Mouse (Mus musculus) kidney, embryonic 15.5 days (tissue): Measurements from ENCODE around the gene Bcl2l13. TPM values are rescaled to one million over a fixed set of nuclear protein-coding genes. Genes with fewer than 3 reads are reported as not detected.
"Not testable (repeated sequence)": the region's sequence is repeated elsewhere in the genome, so short reads cannot be mapped to it uniquely, and the experiment has no call there.

Experiments
- ATAC-seq: fragments of 200-750 bp; cut with Nextera tagmentation; replicated peaks from 2 replicates; pipeline ENCODE4 v1.8.0; 2017; ENCODE audit warnings: moderate TSS enrichment; ENCODE audit not compliant: low FRiP score
- H3K27ac ChIP-seq: fragments of 300-500 bp; sonication (generic); 2 replicates; pipeline ENCODE4 v1.5.1; 2015; ENCODE audit warnings: mild to moderate bottlenecking, inconsistent platforms
- H3K27me3 ChIP-seq: fragments of 300-500 bp; sonication (generic); 2 replicates; pipeline ENCODE4 v1.6.1; 2015; ENCODE audit warnings: inconsistent platforms
- H3K36me3 ChIP-seq: fragments of 300-500 bp; sonication (generic); 2 replicates; pipeline ENCODE4 v1.6.1; 2015; ENCODE audit warnings: inconsistent platforms
- H3K4me1 ChIP-seq: fragments of 300-500 bp; sonication (generic); 2 replicates; pipeline ENCODE4 v1.6.1; 2015; ENCODE audit warnings: inconsistent platforms
- H3K4me2 ChIP-seq: fragments of 300-500 bp; sonication (generic); 2 replicates; pipeline ENCODE4 v1.6.1; 2015; ENCODE audit warnings: moderate library complexity, mild to moderate bottlenecking, inconsistent platforms
- H3K4me3 ChIP-seq: fragments of 300-500 bp; sonication (generic); replicated peaks from 2 replicates; pipeline ENCODE4 v1.5.1; 2015; ENCODE audit warnings: mild to moderate bottlenecking, inconsistent platforms
- H3K9ac ChIP-seq: fragments of 300-500 bp; sonication (generic); 2 replicates; pipeline ENCODE4 v1.6.1; 2015; ENCODE audit warnings: mild to moderate bottlenecking, inconsistent platforms
- H3K9me3 ChIP-seq: fragments of 300-500 bp; sonication (generic); replicated peaks from 2 replicates; pipeline ENCODE4 v1.6.1; 2016; ENCODE audit warnings: inconsistent platforms
- WGBS: fragments of 180-500 bp; shearing (Covaris S2); methylation state at CpG from one replicate; pipeline ENCODE4 v1.1.7; 2015; ENCODE audit warnings: mixed read lengths; 5-methylcytosine and 5-hydroxymethylcytosine counted together
- polyA plus RNA-seq: library from polyadenylated mRNA; unstranded; fragments of >200 nt; fragmentation: Nextera tagmentation; extraction: Ambion mirVana; gene quantifications from 2 replicates; pipeline ENCODE4 v1.2.1, GENCODE M21; 2015

The Bcl2l13 gene
- polyA plus RNA-seq, 1 experiment from 2014 or later: 33.6 TPM

DNA sequence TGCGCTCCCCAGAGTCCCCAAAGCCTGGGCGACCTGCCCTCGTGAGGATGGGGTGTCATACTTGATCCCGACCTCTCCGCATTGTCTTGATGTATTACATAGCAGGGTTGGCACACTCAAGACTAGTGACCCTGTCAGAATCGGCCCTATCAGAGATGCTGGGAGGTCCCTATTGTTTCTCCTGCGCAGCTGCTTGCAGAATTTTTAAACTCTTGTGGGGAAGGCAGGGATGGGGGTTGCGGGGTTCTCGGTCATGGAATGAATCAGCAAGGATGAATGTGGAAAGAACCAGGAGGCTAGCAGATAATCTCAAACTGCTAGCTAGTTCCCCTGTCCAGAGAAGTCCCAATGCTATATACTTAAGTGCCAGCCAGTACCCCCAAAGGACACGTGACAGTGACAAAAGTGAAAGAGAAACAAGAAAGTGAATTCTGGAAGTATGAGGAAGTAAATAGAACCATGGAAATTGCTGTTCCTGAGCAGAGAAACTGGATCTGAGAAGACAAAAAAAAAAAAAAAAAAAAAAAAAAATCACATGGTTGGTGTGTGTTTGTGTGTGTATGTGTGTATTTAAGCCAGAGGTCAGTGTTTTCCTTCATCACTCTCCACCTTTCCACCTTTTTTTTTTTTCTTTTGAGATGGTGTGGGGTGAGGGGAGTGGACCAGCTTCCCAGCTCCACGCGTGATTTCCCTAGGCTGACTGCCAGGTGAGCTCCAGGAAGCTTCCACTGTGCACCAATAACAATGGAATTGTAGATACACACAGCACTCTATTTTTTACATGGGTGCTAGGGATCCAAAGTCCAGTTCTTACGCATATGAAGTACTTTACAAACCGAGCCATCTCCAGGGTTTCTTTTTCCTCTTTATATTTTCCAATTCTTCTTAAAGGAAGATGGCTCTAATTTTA is 81.2 kb downstream of the Bcl2l13 start:
- WGBS: 23% methylated on average over 11 of the region's 14 CpGs
- not testable (repeated sequence) for ATAC-seq, H3K9ac ChIP-seq, H3K9me3 ChIP-seq, H3K27ac ChIP-seq, H3K27me3 ChIP-seq, H3K36me3 ChIP-seq
- Histone ChIP-seq H3K4me1 (peaks cover 26% of the 10 kb centered on the region), H3K4me3 (peak overlapping the region; percentile 64), H3K4me2 (peak overlapping the region; percentile 98)

DNA sequence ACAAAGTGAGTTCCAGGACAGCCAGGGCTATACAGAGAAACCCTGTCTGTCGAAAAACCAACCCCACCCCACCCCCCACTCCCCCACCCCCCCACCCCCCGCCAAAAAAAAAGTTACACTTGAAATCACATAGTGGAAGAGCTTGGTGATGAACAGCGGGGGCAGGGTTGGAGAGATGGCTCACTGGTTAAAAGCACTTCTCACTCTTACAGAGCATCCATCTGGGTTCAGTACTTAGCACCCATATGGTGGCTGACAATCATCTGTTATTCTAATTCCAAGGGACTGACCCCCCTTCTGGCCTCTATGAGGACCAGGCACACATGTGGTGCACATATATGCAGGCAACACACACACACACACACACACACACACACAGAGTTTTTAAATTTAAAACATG is 82.0 kb downstream of the Bcl2l13 start:
- no peak overlapping the region for H3K4me3 ChIP-seq
- ATAC-seq: no peak
- no peak overlapping the region for H3K4me2 ChIP-seq
- H3K36me3 ChIP-seq: no peaks in the 10 kb centered on the region
- no peak overlapping the region for H3K27ac ChIP-seq
- H3K27me3 ChIP-seq: 0 out of 2 replicates have a peak, but pooled peaks cover 6% of the 10 kb centered on the region
- H3K9ac ChIP-seq: no peak overlapping the region
- peaks cover 24% of the 10 kb centered on the region for H3K4me1 ChIP-seq
- 43% methylated on average over 3 of the region's 3 CpGs for whole genome bisulfite sequencing
- H3K9me3 ChIP-seq: no peaks in the 10 kb centered on the region

DNA sequence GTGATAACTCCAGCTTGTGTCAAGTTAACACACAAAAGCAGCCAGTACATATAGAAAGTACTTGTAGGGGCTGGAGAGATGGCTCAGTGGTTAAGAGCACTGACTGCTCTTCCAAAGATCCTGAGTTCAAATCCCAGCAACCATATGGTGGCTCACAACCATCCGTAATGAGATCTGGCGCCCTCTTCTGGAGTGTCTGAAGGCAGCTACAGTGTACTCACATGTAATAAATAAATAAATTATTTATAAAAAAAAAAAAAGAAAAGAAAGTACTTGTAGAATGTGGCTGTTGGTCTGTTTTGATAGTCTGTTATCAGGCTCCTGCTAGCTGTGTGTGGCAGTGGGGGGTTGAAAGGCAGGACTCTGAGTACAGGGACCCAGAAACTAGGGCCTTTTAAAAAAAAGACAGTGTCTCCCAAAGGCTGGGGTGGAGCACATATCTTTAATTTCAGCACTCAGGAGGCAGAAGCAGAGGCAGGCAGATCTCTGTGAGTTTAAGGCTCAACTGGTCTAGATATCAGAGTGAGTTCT is 88.8 kb downstream of the Bcl2l13 start:
- not testable (repeated sequence) for H3K27me3 ChIP-seq, H3K4me3 ChIP-seq, H3K27ac ChIP-seq, H3K4me1 ChIP-seq, H3K9ac ChIP-seq, ATAC-seq, H3K9me3 ChIP-seq, H3K4me2 ChIP-seq, H3K36me3 ChIP-seq
- 79% methylated on average over 2 of the region's 2 CpGs for WGBS

DNA sequence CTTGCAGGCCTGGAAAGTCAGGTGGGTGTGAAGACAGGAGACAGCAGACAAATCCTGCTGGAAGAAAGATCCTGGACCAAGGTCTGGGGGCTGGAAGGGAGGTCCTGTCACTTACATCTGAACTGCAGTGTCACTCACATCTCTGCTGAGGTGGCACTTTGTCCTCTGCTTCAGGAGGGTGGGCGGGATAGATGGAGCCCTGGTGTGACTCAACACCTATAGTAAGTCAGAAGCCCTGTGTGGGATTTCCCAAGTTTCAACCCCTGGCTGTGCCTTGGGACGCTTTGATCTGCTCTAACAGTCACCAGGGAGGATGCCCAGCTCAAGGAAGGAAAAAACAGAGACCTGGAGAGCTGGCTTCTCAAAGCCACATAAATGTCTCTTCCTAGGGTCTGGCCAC is 90.9 kb downstream of the Bcl2l13 start:
- no peak for ATAC-seq
- Histone ChIP-seq H3K27ac (no peak overlapping the region), H3K9ac (no peak overlapping the region), H3K9me3 (no peaks in the 10 kb centered on the region), H3K4me2 (no peak overlapping the region), H3K4me1 (peaks cover 4% of the 10 kb centered on the region; the same call in 1 of the 2 replicates), H3K27me3 (no peaks in the 10 kb centered on the region), H3K36me3 (peaks cover 6% of the 10 kb centered on the region; the same call in 1 of the 2 replicates), H3K4me3 (no peak overlapping the region)
- WGBS: 40% methylated on average over 2 of the region's 2 CpGs

DNA sequence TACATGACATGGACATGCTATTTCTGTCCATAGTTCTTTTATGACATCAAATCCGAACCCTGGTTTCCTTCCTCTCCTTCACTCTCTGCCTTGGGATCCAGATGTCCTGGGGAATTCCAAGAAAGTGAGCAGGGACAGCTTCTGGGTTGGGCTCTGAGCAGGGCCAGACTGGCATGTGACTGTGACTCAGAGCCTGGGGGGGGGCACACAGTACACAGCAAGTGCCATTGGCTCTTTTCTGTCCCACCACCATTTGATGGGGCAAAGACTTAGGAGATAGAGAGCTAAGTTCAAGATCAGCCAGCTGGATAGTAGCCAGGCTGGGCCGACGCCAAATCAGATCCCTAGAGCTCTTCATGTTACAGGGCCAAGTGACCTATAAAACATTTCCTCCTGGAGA is 91.8 kb downstream of the Bcl2l13 start:
- no peak for ATAC-seq
- Histone ChIP-seq H3K36me3 (peaks cover 15% of the 10 kb centered on the region), H3K27ac (no peak overlapping the region), H3K27me3 (no peaks in the 10 kb centered on the region), H3K4me3 (no peak overlapping the region), H3K9me3 (no peaks in the 10 kb centered on the region), H3K4me2 (no peak overlapping the region), H3K4me1 (peaks cover 4% of the 10 kb centered on the region; the same call in 1 of the 2 replicates), H3K9ac (no peak overlapping the region)
- 56% methylated on average over 3 of the region's 3 CpGs for WGBS

DNA sequence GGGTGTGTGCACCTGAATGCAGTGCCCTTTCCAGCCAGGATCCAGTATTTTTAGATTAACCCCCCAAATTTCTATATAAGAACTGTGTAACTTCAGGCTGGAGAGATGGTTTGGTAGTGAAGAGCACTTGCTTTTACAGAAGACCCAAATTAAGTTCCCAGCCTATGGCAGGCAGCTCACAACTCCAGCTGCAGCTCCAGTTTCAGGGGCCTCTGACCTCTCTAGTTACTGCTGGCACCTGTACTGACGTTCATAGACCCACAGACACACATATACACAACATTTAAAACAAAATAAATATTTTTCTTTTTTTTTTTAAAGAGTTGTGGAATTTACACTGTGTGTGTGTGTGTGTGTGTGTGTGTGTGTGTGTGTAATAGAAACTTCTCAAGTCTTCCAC is 93.4 kb downstream of the Bcl2l13 start:
- Histone ChIP-seq H3K27ac (no peak overlapping the region), H3K36me3 (peaks cover 25% of the 10 kb centered on the region), H3K4me2 (no peak overlapping the region), H3K4me3 (no peak overlapping the region), H3K9ac (no peak overlapping the region), H3K4me1 (peaks cover 4% of the 10 kb centered on the region; the same call in 1 of the 2 replicates), H3K9me3 (no peaks in the 10 kb centered on the region), H3K27me3 (no peaks in the 10 kb centered on the region)
- 24% methylated on average over 1 of the region's 1 CpGs for WGBS
- ATAC-seq: no peak

DNA sequence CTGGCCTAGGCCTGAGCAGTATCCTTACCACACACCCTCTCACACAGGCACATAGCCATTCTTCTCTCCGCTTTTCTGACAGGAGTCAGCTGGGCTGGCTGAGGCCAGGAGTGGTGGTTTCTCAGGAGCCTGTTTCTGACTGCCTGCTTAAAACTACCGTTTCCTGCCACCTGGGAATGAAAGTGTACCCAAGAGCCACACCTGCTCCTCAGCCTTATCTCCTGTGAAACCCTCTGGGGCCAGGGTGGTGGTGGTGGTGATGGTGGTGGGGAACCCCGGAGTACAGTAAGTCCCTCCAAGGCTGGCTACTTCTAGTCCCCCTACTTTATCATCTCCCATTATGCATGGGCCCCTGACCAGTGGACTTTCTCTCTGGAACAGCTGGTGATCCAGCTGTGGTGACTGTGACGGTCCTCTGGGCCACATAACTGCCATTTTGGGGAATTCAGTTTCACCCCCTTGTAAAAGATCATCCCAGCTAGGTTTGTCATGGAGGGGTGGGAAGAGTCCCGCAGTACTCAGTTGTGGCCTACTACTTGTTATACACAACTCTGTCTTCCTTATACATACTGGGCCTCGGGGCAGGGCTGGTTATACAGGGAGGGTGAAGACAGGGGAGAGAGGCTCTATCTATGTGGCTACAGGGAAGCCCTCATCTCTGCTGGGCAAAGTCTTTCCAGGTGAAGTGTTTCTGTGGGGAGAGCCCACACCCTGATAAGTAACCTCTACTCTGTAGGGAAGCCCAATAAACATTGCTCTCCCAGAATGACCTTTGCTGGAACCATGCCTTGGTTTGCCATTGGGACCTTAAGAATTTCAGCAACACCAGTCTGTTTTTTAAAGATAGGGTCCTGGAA is 94.7 kb downstream of the Bcl2l13 start:
- Histone ChIP-seq H3K9me3 (no peaks in the 10 kb centered on the region), H3K4me2 (no peak overlapping the region), H3K4me3 (no peak overlapping the region), H3K4me1 (peaks cover 4% of the 10 kb centered on the region; the same call in 1 of the 2 replicates), H3K27me3 (no peaks in the 10 kb centered on the region), H3K9ac (no peak overlapping the region), H3K36me3 (peaks cover 31% of the 10 kb centered on the region), H3K27ac (no peak overlapping the region)
- WGBS: 82% methylated on average over 6 of the region's 6 CpGs
- no peak for ATAC-seq

DNA sequence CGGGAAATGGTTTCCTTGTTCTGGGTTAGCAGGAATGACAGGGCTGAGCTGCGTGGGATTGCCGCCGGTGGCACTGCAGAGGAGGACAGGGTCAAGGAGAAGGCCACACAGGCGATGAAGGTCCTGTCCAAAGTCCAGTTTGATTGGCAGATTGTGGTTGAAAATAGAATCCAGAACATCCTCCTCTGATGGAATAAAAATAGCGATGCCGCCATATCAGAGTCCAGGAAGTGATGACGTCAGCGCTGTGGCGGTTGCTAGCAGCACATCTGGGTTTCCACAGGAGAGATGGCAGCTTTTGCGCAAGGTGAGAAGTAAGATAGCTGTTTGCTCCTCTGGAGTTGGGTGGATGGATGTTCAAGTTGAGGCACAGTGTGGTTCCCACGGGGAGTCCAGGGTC is 96.6 kb downstream of the Bcl2l13 start:
- Histone ChIP-seq H3K27me3 (no peaks in the 10 kb centered on the region), H3K4me1 (peaks cover 4% of the 10 kb centered on the region; the same call in 1 of the 2 replicates), H3K9me3 (no peaks in the 10 kb centered on the region), H3K36me3 (peaks cover 31% of the 10 kb centered on the region), H3K9ac (no peak overlapping the region), H3K4me3 (no peak overlapping the region), H3K27ac (no peak overlapping the region), H3K4me2 (no peak overlapping the region)
- WGBS: 82% methylated on average over 12 of the region's 12 CpGs
- ATAC-seq: no peak

DNA sequence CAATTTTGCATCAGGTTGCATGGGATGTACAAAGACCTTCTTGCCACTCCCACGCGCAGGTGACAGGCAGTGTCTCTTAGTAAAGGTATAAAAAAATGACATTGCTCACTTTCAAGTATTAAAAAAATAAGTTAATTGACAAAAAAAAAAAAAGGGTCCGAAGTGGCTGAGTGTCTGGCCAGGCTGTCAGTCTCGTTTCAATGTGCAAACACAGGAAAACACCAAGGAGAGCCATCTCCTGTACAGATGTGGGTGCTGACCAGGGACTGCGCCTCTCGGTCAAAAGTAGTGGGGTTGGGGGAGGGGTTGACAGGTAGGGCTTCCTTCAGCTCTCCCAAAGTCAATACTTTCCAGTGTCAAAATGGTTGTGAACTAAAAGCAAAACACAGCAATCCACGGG is 97.7 kb downstream of the Bcl2l13 start:
- no peaks in the 10 kb centered on the region for H3K9me3 ChIP-seq
- H3K4me3 ChIP-seq: no peak overlapping the region
- no peak overlapping the region for H3K4me2 ChIP-seq
- ATAC-seq: no peak
- 0 out of 2 replicates have a peak, but pooled peaks cover 2% of the 10 kb centered on the region for H3K4me1 ChIP-seq
- H3K36me3 ChIP-seq: peaks cover 31% of the 10 kb centered on the region
- H3K9ac ChIP-seq: no peak overlapping the region
- no peak overlapping the region for H3K27ac ChIP-seq
- no peaks in the 10 kb centered on the region for H3K27me3 ChIP-seq
- whole genome bisulfite sequencing: 89% methylated on average over 7 of the region's 7 CpGs

DNA sequence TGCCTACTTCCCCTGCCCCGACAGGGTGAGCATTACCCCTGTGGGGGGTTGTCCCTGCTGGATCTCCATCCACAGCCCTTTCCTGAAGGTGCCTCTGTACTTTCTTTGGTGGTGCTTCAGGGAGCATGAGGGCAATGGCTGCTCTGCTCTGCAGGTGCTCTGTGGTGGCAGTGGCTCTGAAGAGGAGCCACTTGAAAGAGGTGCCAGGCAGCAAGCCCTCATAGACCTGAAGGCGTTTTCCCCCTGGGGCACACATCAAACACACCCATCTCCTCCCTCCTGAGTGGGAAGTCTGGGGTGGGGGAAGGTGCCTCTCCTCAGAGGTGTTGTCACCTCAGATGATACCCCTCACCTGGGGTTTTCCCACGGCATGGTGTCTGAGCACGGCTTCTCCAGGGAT is 98.2 kb downstream of the Bcl2l13 start:
- Histone ChIP-seq H3K4me3 (no peak overlapping the region), H3K9ac (no peak overlapping the region), H3K27ac (no peak overlapping the region), H3K4me2 (no peak overlapping the region), H3K27me3 (no peaks in the 10 kb centered on the region), H3K36me3 (peaks cover 31% of the 10 kb centered on the region), H3K9me3 (no peaks in the 10 kb centered on the region), H3K4me1 (0 out of 2 replicates have a peak, but pooled peaks cover 2% of the 10 kb centered on the region)
- no peak for ATAC-seq
- WGBS: 68% methylated on average over 4 of the region's 4 CpGs

DNA sequence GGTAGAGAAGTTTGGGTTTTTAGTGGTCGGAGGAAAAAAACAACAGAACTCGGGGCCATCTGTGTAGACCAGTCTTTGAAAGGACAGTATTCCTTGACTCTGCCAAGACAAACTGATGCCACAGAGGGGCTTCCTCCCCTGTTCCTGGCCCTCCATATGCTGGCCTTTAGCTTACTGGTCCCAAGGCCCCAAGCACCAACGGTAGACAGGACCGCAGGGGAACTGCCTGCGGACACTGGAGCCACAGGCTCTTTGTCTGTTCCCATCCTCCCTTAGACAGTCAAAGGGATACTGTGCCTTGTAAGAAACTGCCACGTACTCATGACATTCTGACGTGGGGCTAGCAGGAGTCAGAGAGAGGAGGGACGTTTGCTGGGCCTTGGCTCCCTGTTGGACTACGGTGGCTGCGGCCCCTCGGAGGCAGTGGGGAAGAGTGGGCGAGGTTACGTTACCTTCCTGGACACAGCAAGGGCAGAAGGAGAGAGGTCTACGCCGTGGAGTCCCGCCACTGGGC is 101.1 kb downstream of the Bcl2l13 start:
- no peak overlapping the region for H3K9ac ChIP-seq
- no peak overlapping the region for H3K4me3 ChIP-seq
- no peaks in the 10 kb centered on the region for H3K27me3 ChIP-seq
- no peaks in the 10 kb centered on the region for H3K9me3 ChIP-seq
- H3K4me2 ChIP-seq: no peak overlapping the region
- H3K27ac ChIP-seq: no peak overlapping the region
- WGBS: 82% methylated on average over 16 of the region's 16 CpGs
- ATAC-seq: no peak
- H3K36me3 ChIP-seq: peaks cover 22% of the 10 kb centered on the region
- H3K4me1 ChIP-seq: 0 out of 2 replicates have a peak, but pooled peaks cover 2% of the 10 kb centered on the region
